Mouse (Mus musculus) megakaryocyte, embryonic 14.5 days (primary cell): ENCODE results near the gene Kpnb1. TPM values are rescaled to one million over a fixed set of nuclear protein-coding genes. Genes with fewer than 3 reads are reported as not detected.

Experiments
- H3K27me3 ChIP-seq: replicated peaks from 2 replicates; pipeline ENCODE3; 2012; ENCODE audit warnings: inconsistent platforms
- H3K36me3 ChIP-seq: replicated peaks from 2 replicates; pipeline ENCODE3; 2012; ENCODE audit warnings: low read length, inconsistent platforms, mixed read lengths
- H3K4me1 ChIP-seq: 2 replicates; pipeline ENCODE4 v1.6.1; 2012; ENCODE audit warnings: inconsistent platforms
- H3K4me3 ChIP-seq: replicated peaks from 2 replicates; pipeline ENCODE3; 2012; ENCODE audit warnings: moderate library complexity, mild to moderate bottlenecking, inconsistent platforms
- H3K9me3 ChIP-seq: 2 replicates; pipeline ENCODE4 v1.6.1; 2012; ENCODE audit warnings: inconsistent platforms
- FLI1 ChIP-seq: IDR thresholded peaks from 2 replicates; pipeline ENCODE4 v1.6.1; 2012; ENCODE audit warnings: low read length, inconsistent platforms, mixed read lengths
- GATA1 ChIP-seq: IDR thresholded peaks from 3 replicates; pipeline ENCODE4 v1.6.1; 2012; ENCODE audit warnings: mixed read lengths, low read length, inconsistent platforms, borderline replicate concordance
- polyA plus RNA-seq: library from polyadenylated mRNA; stranded (reverse); fragments of >175 nt; gene quantifications from 2 replicates; pipeline ENCODE4 v1.2.3, GENCODE M21; 2012; ENCODE audit warnings: low replicate concordance; ENCODE audit not compliant: insufficient read depth

Kpnb1 gene
- polyA plus RNA-seq, 1 experiment: 10.2 TPM

DNA sequence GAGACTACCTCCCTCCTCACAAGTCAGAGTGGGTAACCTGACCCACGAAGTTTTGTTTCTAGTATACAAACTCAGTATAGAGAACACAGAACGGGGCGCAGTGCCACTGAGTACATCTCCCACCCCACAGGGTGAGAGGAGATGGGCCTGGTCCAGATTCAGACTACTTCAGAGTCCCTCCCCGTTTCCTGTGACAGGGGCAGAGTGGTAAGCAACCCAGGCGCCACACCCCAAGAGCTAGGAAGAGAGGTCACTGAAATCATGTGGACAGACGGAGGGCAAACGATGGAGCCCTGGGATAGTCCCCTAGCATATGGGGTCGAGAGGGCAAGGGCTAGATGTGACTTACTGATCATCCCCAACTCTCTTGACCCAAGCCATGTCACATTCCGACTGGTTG, 41.7 kb downstream of the Kpnb1 start:
- H3K36me3 ChIP-seq: peaks cover 65% of the 10 kb centered on the region
- H3K4me1 ChIP-seq: peaks cover 97% of the 10 kb centered on the region
- TF ChIP-seq FLI1: no peak
- TF ChIP-seq GATA1: no peak
- no peaks in the 10 kb centered on the region for H3K9me3 ChIP-seq
- H3K4me3 ChIP-seq: no peak overlapping the region
- no peaks in the 10 kb centered on the region for H3K27me3 ChIP-seq

GRCm38 (mm10) chr11:97145320-97145719, 42.4 kb downstream of the Kpnb1 start:
- no peaks in the 10 kb centered on the region for H3K27me3 ChIP-seq
- TF ChIP-seq FLI1 (no peak), GATA1 (no peak)
- H3K4me1 ChIP-seq: peaks cover 96% of the 10 kb centered on the region
- H3K4me3 ChIP-seq: no peak overlapping the region
- peaks cover 72% of the 10 kb centered on the region for H3K36me3 ChIP-seq
- no peaks in the 10 kb centered on the region for H3K9me3 ChIP-seq

DNA sequence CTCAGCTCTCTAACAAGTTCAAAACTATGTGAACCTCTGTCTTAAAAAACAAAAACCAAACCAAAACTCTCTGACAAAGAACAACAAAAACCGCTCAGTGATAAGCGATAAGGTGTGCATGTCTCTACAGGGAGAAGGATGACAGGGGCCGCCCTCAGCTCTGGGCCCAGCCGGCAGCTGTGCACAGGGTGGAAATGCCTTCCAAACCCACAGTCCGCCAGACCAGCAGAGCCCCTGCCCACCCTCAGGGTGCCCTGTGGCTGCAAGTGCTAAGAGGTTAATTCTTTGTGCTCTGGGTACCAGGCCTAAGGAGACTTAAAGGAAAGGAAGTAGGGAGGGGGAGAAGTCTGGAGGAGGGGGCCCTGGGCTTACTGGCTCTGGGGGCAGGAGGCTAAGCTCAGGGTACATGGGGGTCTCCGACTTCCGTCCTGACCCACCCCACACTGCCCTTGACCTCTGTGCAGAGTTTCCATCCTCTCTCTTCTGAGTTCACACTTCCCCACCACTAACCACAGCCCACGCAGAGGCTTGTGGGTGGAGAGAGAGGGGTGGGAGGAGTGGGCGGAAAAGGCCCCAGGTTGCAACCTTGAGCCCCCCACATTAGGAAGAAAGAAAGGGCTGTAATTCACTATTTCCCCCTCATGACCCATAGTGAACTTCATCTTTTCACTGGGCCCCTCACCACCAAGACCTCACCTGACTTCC, 44.3 kb downstream of the Kpnb1 start:
- peaks cover 82% of the 10 kb centered on the region for H3K4me1 ChIP-seq
- no peak for TF ChIP-seq GATA1
- no peak for TF ChIP-seq FLI1

DNA sequence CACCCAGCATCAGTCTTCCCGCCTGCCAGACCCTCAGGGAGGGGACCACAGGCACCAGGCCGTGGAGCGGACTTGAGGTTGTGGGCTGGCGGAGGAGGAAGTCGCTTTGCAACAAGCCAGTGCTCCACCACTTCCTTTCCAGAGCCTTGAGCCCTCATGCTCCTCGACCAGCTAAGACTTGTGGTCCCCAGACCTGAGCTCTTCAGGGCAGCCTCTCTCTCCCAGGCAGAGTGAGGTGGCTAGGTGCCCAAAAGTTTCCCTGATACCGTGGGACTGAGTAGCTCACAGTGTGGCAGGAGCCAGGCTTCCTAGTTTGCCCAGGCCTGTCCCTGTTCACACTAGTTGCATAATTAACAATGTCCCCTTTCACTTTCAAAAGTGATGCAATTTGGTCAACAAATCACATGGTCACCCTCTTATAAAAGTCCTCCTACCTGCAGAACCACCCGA, 45.5 kb downstream of the Kpnb1 start:
- Histone ChIP-seq H3K4me3 (peak overlapping the region; percentile 60), H3K27me3 (no peaks in the 10 kb centered on the region), H3K9me3 (no peaks in the 10 kb centered on the region), H3K4me1 (peaks cover 78% of the 10 kb centered on the region), H3K36me3 (peaks cover 87% of the 10 kb centered on the region)
- no peak for TF ChIP-seq FLI1
- no peak for TF ChIP-seq GATA1

More for the DNA sequence above, 44.3 kb downstream of the Kpnb1 start:
- Histone ChIP-seq H3K9me3 (no peaks in the 10 kb centered on the region), H3K36me3 (peaks cover 87% of the 10 kb centered on the region), H3K27me3 (no peaks in the 10 kb centered on the region), H3K4me3 (peak overlapping the region; percentile 17)

DNA sequence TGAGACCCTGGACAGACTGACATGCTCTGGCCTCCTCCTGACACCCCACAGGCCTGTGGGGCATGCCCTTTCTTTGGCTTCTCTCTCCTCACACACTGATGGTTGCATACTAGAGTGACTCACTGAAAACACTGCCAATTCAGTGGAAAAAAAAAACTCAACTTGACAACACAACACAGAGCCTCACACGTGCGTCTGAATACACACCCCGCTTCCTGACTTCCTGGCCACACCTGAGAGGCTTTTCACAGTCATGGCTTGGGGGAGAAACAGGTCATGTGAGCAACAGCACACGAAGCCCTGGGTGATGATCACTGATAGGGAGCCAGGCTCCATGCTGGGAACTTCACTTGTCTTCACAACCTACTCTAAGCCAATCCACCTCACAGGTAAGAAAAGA, 46.9 kb downstream of the Kpnb1 start:
- H3K4me1 ChIP-seq: peaks cover 64% of the 10 kb centered on the region

GRCm38 (mm10) chr11:97139256-97139655, 48.4 kb downstream of the Kpnb1 start:
- Histone ChIP-seq H3K36me3 (peaks cover 82% of the 10 kb centered on the region), H3K9me3 (no peaks in the 10 kb centered on the region), H3K4me3 (no peak overlapping the region), H3K4me1 (peaks cover 50% of the 10 kb centered on the region), H3K27me3 (peaks cover 10% of the 10 kb centered on the region)
- TF ChIP-seq FLI1 (no peak), GATA1 (no peak)

More for the DNA sequence above, 46.9 kb downstream of the Kpnb1 start:
- Histone ChIP-seq H3K27me3 (no peaks in the 10 kb centered on the region), H3K4me3 (no peak overlapping the region), H3K9me3 (no peaks in the 10 kb centered on the region), H3K36me3 (peaks cover 88% of the 10 kb centered on the region)
- TF ChIP-seq FLI1 (no peak), GATA1 (no peak)

DNA sequence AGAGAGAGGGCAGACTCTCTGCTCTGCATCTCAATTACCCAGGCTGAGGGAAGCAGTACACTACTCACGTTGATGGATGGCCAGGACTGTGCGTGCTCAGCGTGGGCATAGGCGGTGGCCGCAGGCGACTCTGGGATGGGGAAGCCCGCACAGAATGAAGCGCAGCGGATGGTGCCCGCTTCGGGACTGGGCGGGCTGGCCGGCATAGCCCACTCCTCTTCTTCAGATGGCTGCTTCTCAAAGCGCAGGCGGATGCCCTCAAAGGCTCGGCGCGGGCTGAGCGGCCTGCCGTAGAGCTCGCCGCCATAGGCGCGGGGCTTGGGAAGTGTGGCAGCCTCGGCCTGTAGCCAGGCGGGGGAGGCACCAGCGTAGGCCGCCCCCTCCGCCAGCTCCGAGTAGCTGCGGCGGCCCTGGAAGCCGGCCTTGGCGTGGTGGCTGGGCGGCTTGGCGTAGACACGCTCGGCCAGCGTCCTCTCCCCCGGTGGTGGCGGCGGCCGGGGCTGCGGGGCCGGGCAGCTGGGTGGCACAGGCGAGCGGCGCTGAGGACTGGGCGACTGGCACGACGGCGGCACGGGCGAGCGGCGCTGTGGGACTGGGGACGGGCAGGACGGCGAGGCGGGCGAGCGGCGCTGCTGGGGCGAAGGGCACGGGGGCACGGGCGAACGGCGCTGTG, 49.0 kb downstream of the Kpnb1 start:
- Histone ChIP-seq H3K36me3 (peaks cover 76% of the 10 kb centered on the region), H3K4me1 (peaks cover 50% of the 10 kb centered on the region), H3K9me3 (no peaks in the 10 kb centered on the region), H3K27me3 (peaks cover 15% of the 10 kb centered on the region), H3K4me3 (no peak overlapping the region)
- TF ChIP-seq GATA1: no peak
- no peak for TF ChIP-seq FLI1

DNA sequence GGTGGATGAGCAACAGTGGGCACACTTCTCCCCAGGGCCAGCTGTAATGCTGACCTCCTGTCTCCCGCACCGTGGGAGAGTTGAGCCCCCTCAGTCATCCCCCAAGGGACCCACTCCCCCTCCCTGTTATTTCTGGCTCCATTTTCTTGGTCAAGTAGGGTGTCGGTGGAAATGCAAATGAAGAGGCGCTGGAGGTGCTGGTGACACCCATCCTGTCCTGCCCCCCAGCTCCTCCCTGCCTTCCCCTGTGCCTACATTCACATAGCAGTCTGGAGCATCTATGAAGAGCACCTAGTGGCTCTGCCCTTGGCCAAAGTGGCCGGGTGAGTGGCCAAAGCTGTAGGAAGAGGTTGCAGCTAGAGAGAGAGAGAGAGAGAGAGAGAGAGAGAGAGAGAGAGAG, 54.4 kb downstream of the Kpnb1 start:
- TF ChIP-seq FLI1 (no peak), GATA1 (no peak)
- no peaks in the 10 kb centered on the region for H3K9me3 ChIP-seq
- peaks cover 65% of the 10 kb centered on the region for H3K4me1 ChIP-seq
- peaks cover 63% of the 10 kb centered on the region for H3K27me3 ChIP-seq
- peaks cover 35% of the 10 kb centered on the region for H3K36me3 ChIP-seq
- no peak overlapping the region for H3K4me3 ChIP-seq

DNA sequence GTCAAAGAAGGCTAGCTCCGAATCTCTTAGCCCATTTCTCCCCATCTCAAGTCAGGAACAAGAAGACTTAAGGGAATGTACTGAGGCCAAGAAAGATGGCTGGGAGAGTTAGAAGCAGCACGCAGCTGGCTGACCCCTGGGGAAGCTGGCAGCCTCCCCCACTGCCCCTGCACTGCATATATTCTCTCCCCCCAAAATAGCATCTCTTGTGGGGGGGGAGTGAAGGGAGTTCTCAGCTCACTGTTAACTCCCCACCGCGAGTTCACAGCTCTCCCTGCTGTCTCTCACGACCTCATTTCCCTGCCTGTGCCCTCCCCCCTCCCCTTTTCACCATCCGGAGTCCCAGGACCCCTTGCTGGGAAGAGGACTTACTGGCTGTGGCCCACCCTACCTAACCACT, 55.5 kb downstream of the Kpnb1 start:
- peaks cover 69% of the 10 kb centered on the region for H3K4me1 ChIP-seq
- peaks cover 70% of the 10 kb centered on the region for H3K27me3 ChIP-seq
- H3K9me3 ChIP-seq: no peaks in the 10 kb centered on the region
- H3K4me3 ChIP-seq: no peak overlapping the region
- TF ChIP-seq FLI1 (no peak), GATA1 (no peak)
- H3K36me3 ChIP-seq: peaks cover 24% of the 10 kb centered on the region

DNA sequence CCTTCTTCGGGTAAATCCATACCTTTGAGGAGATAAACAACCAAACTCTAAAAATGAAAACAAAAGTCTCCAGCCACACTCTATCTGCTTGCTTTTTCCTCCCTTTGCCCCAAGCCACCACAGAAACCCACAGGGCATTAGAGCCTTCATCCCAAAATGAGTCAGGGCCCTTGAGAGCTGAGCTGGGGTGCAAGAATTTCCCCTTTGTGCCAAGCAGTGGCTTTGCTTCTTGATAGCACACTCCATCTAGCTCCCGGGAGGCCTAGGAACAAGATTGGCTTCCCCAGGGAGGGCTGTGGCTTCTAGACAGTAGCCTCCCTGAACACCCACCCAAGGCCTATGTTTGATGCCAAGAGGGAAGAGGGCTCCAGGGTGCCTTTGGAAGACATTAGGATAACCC, 56.0 kb downstream of the Kpnb1 start:
- peaks cover 74% of the 10 kb centered on the region for H3K4me1 ChIP-seq
- H3K9me3 ChIP-seq: no peaks in the 10 kb centered on the region
- peaks cover 19% of the 10 kb centered on the region for H3K36me3 ChIP-seq
- no peak overlapping the region for H3K4me3 ChIP-seq
- H3K27me3 ChIP-seq: peaks cover 71% of the 10 kb centered on the region
- TF ChIP-seq GATA1 (no peak), FLI1 (no peak)
